21 mouse cellular contexts compared by ENCODE assay signal in the genomic region with DNA sequence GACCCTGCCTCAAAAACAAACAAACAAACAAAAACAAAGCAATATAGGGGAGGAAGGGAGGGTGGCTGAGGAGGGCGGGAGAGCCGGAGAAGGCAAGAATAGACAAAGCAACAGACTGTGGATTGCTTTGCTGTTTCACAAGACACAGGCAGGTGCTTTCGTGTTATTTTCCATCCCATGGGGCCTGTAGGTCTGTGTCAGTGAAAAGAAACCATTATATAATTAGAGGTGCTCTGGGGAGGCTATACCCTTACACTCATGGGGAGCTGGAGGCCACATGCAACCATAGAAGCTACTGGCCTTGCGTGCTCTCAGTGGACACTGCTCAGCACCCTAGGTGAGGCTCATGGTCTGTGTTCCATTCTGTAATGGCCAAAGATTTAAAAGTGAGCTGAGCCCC. TPM values are rescaled to one million over a fixed set of nuclear protein-coding genes. Genes with fewer than 3 reads are reported as not detected.
DNase-seq lines count a peak whose midpoint lies in the region; ATAC-seq lines count a peak whose summit lies in the region.
"Had no signal": no experiment of that assay in that cellular context is flagged by ENCODE, and none has a peak within 500 bp of the region (broad histone marks: within the 10 kb centered on the region; RNA-seq: fewer than 3 reads in every experiment).

No protein-coding gene starts in this region.

- no peaks in the 10 kb centered on the region for H3K4me1 ChIP-seq in embryonic facial prominence, embryonic 14.5 days (ENCODE audit: control insufficient read depth, insufficient read depth, low read length)
- H3K4me1 ChIP-seq in embryonic facial prominence, embryonic 10.5 days: peaks cover 10% of the 10 kb centered on the region
- peaks cover 15% of the 10 kb centered on the region for H3K4me1 ChIP-seq in hindbrain, embryonic 15.5 days (replicated peaks)
- peaks cover 13% of the 10 kb centered on the region for H3K4me1 ChIP-seq in hindbrain, embryonic 12.5 days
- H3K4me1 ChIP-seq in midbrain, embryonic 15.5 days: peaks cover 9% of the 10 kb centered on the region
- H3K4me1 ChIP-seq in midbrain, embryonic 14.5 days (ENCODE audit: control insufficient read depth, insufficient read depth, low read length): peaks cover 13% of the 10 kb centered on the region
- H3K4me1 ChIP-seq in embryonic facial prominence, embryonic 15.5 days: no peaks in the 10 kb centered on the region
- H3K4me1 ChIP-seq: embryonic facial prominence, embryonic 12.5 days had no signal

- no peak overlapping the region for H3K4me2 ChIP-seq in embryonic facial prominence, embryonic 14.5 days (ENCODE audit: low read depth, low read length)
- H3K4me2 ChIP-seq in hindbrain, embryonic 15.5 days: no peak overlapping the region
- no peak overlapping the region for H3K4me2 ChIP-seq in hindbrain, embryonic 12.5 days (replicated peaks)
- H3K4me2 ChIP-seq in midbrain, embryonic 15.5 days: no peak overlapping the region
- H3K4me2 ChIP-seq in midbrain, embryonic 14.5 days (ENCODE audit: low read length): no peak overlapping the region
- no peak overlapping the region for H3K4me2 ChIP-seq in embryonic facial prominence, embryonic 15.5 days (replicated peaks)
- H3K4me2 ChIP-seq: embryonic facial prominence, embryonic 12.5 days had no signal

- no peaks in the 10 kb centered on the region for H3K9me3 ChIP-seq in embryonic facial prominence, embryonic 14.5 days (ENCODE audit: control insufficient read depth, low read length)
- H3K9me3 ChIP-seq in embryonic facial prominence, embryonic 10.5 days: no peaks in the 10 kb centered on the region
- H3K9me3 ChIP-seq in hindbrain, embryonic 15.5 days: no peaks in the 10 kb centered on the region
- no peaks in the 10 kb centered on the region for H3K9me3 ChIP-seq in hindbrain, embryonic 12.5 days (replicated peaks)
- no peaks in the 10 kb centered on the region for H3K9me3 ChIP-seq in midbrain, embryonic 15.5 days
- H3K9me3 ChIP-seq in midbrain, embryonic 14.5 days (ENCODE audit: control insufficient read depth, low read length): no peaks in the 10 kb centered on the region
- H3K9me3 ChIP-seq in embryonic facial prominence, embryonic 15.5 days (replicated peaks): no peaks in the 10 kb centered on the region
- H3K9me3 ChIP-seq: embryonic facial prominence, embryonic 12.5 days had no signal

- H3K9ac ChIP-seq in embryonic facial prominence, embryonic 14.5 days (ENCODE audit: low read depth, low read length): no peak overlapping the region
- H3K9ac ChIP-seq in hindbrain, embryonic 15.5 days: no peak overlapping the region
- no peak overlapping the region for H3K9ac ChIP-seq in hindbrain, embryonic 12.5 days
- no peak overlapping the region for H3K9ac ChIP-seq in midbrain, embryonic 15.5 days
- H3K9ac ChIP-seq in midbrain, embryonic 14.5 days (replicated peaks; ENCODE audit: low read length): no peak overlapping the region
- H3K9ac ChIP-seq in embryonic facial prominence, embryonic 15.5 days: no peak overlapping the region
- H3K9ac ChIP-seq: embryonic facial prominence, embryonic 12.5 days had no signal

- no peak overlapping the region for H3K4me3 ChIP-seq in embryonic facial prominence, embryonic 14.5 days (ENCODE audit: low read depth, low read length)
- no peak overlapping the region for H3K4me3 ChIP-seq in embryonic facial prominence, embryonic 10.5 days
- H3K4me3 ChIP-seq in hindbrain, embryonic 15.5 days: no peak overlapping the region
- no peak overlapping the region for H3K4me3 ChIP-seq in hindbrain, embryonic 12.5 days
- no peak overlapping the region for H3K4me3 ChIP-seq in midbrain, embryonic 15.5 days
- no peak overlapping the region for H3K4me3 ChIP-seq in midbrain, embryonic 14.5 days (replicated peaks; ENCODE audit: low read depth, low read length)
- H3K4me3 ChIP-seq in embryonic facial prominence, embryonic 15.5 days (replicated peaks): no peak overlapping the region
- H3K4me3 ChIP-seq: embryonic facial prominence, embryonic 12.5 days had no signal

- no peak overlapping the region for H3K27ac ChIP-seq in embryonic facial prominence, embryonic 14.5 days (replicated peaks; ENCODE audit: low read depth, low read length)
- H3K27ac ChIP-seq in embryonic facial prominence, embryonic 10.5 days (replicated peaks): no peak overlapping the region
- 0 out of 2 replicates have a peak overlapping the region, but pooled peaks have one; percentile 68 for H3K27ac ChIP-seq in hindbrain, embryonic 15.5 days (replicated peaks)
- H3K27ac ChIP-seq in hindbrain, embryonic 12.5 days: no peak overlapping the region
- H3K27ac ChIP-seq in midbrain, embryonic 15.5 days: peak overlapping the region; percentile 31
- no peak overlapping the region for H3K27ac ChIP-seq in midbrain, embryonic 14.5 days (replicated peaks; ENCODE audit: low read depth, low read length)
- no peak overlapping the region for H3K27ac ChIP-seq in embryonic facial prominence, embryonic 15.5 days (replicated peaks)
- H3K27ac ChIP-seq: embryonic facial prominence, embryonic 12.5 days had no signal

- no peaks in the 10 kb centered on the region for H3K27me3 ChIP-seq in embryonic facial prominence, embryonic 14.5 days (replicated peaks; ENCODE audit: control insufficient read depth, insufficient read depth, low read length)
- no peaks in the 10 kb centered on the region; the same call in 1 of the 2 replicates for H3K27me3 ChIP-seq in embryonic facial prominence, embryonic 10.5 days (replicated peaks; ENCODE audit: low read depth, poor library complexity, severe bottlenecking)
- H3K27me3 ChIP-seq in hindbrain, embryonic 15.5 days: no peaks in the 10 kb centered on the region
- H3K27me3 ChIP-seq in hindbrain, embryonic 12.5 days: no peaks in the 10 kb centered on the region
- H3K27me3 ChIP-seq in midbrain, embryonic 15.5 days (replicated peaks): no peaks in the 10 kb centered on the region
- H3K27me3 ChIP-seq in midbrain, embryonic 14.5 days (ENCODE audit: control insufficient read depth, insufficient read depth, low read length): no peaks in the 10 kb centered on the region
- H3K27me3 ChIP-seq in embryonic facial prominence, embryonic 15.5 days: no peaks in the 10 kb centered on the region
- H3K27me3 ChIP-seq: embryonic facial prominence, embryonic 12.5 days had no signal

- no peaks in the 10 kb centered on the region for H3K36me3 ChIP-seq in embryonic facial prominence, embryonic 14.5 days (ENCODE audit: control insufficient read depth, insufficient read depth, low read length)
- no peaks in the 10 kb centered on the region for H3K36me3 ChIP-seq in embryonic facial prominence, embryonic 10.5 days (replicated peaks)
- no peaks in the 10 kb centered on the region for H3K36me3 ChIP-seq in hindbrain, embryonic 15.5 days
- no peaks in the 10 kb centered on the region for H3K36me3 ChIP-seq in hindbrain, embryonic 12.5 days
- no peaks in the 10 kb centered on the region for H3K36me3 ChIP-seq in midbrain, embryonic 15.5 days (replicated peaks)
- no peaks in the 10 kb centered on the region for H3K36me3 ChIP-seq in midbrain, embryonic 14.5 days (ENCODE audit: control insufficient read depth, insufficient read depth, low read length)
- no peaks in the 10 kb centered on the region for H3K36me3 ChIP-seq in embryonic facial prominence, embryonic 15.5 days
- H3K36me3 ChIP-seq: embryonic facial prominence, embryonic 12.5 days had no signal

- WGBS in embryonic facial prominence, embryonic 14.5 days: 78% methylated on average over 4 of the region's 4 CpGs
- WGBS in embryonic facial prominence, embryonic 10.5 days: 86% methylated on average over 4 of the region's 4 CpGs
- 87% methylated on average over 4 of the region's 4 CpGs for WGBS in hindbrain, embryonic 15.5 days
- WGBS in hindbrain, embryonic 12.5 days: 87% methylated on average over 4 of the region's 4 CpGs
- 95% methylated on average over 4 of the region's 4 CpGs for WGBS in midbrain, embryonic 15.5 days
- WGBS in midbrain, embryonic 14.5 days: 87% methylated on average over 4 of the region's 4 CpGs
- 76% methylated on average over 4 of the region's 4 CpGs for WGBS in embryonic facial prominence, embryonic 15.5 days

- ATAC-seq in embryonic facial prominence, embryonic 14.5 days (ENCODE audit: low read depth): peak; percentile 60; the same call in 1 of the 2 replicates
- ATAC-seq in hindbrain, embryonic 15.5 days (ENCODE audit: low FRiP score, low read depth): no peak
- no peak for ATAC-seq in hindbrain, embryonic 12.5 days (ENCODE audit: low FRiP score)
- no peak for ATAC-seq in midbrain, embryonic 15.5 days (replicated peaks)
- no peak for ATAC-seq in midbrain, embryonic 14.5 days (ENCODE audit: low FRiP score, low TSS enrichment)
- ATAC-seq in embryonic facial prominence, embryonic 15.5 days (ENCODE audit: insufficient number of reproducible peaks, low FRiP score, low TSS enrichment, low read depth): peak; percentile 58; the same call in 1 of the 2 replicates
- ATAC-seq: forebrain, embryonic 14.5 days; forebrain, embryonic 16.5 days had no signal

- DNase-seq in embryonic facial prominence, embryonic 14.5 days (ENCODE audit: low spot score): no peak
- DNase-seq in embryonic facial prominence, embryonic 10.5 days (ENCODE audit: low spot score): no peak
- no peak for DNase-seq in midbrain, embryonic 14.5 days
- no peak for DNase-seq in lung, postnatal 4 days
- DNase-seq: adrenal gland, adult 2 months; adrenal gland, postnatal 10 days; adrenal gland, postnatal 25 days; cerebellum, adult 11 months; cerebellum, adult 8-10 months; cerebellum, adult 9-11 months; cerebellum, postnatal 14 days; cerebellum, postnatal 36 days; embryo, embryonic 11 days had no signal

RNA-seq across cellular contexts. Expression of a gene that starts 6.7 kb away (rescaled TPM):
- 1.4 and 1.7 TPM in 2 replicates for polyA plus RNA-seq in embryonic facial prominence, embryonic 14.5 days (2014; fragmentation: Nextera tagmentation; extraction: Ambion mirVana)
- 1.3 and 5.3 TPM in 2 replicates for polyA plus RNA-seq in embryonic facial prominence, embryonic 10.5 days (2016; fragmentation: Nextera tagmentation; extraction: Ambion mirVana)
- 37.0 and 66.2 TPM in 2 replicates for polyA plus RNA-seq in hindbrain, embryonic 15.5 days (2015; fragmentation: Nextera tagmentation; extraction: Ambion mirVana)
- polyA plus RNA-seq in hindbrain, embryonic 12.5 days (2016; fragmentation: Nextera tagmentation; extraction: Ambion mirVana): 50.6 and 69.9 TPM in 2 replicates
- polyA plus RNA-seq in midbrain, embryonic 15.5 days (2015; fragmentation: Nextera tagmentation; extraction: Ambion mirVana): 44.2 and 61.8 TPM in 2 replicates
- polyA plus RNA-seq in midbrain, embryonic 14.5 days (2014; fragmentation: Nextera tagmentation; extraction: Ambion mirVana): 67.4 and 99.4 TPM in 2 replicates
- 1.6 and 2.3 TPM in 2 replicates for polyA plus RNA-seq in embryonic facial prominence, embryonic 15.5 days (2015; fragmentation: Nextera tagmentation; extraction: Ambion mirVana)
- polyA plus RNA-seq: adrenal gland, adult 2 months; C2C12 had no signal

Comparison
In these comparisons a context has a peak if more than half of its experiments do, and no peak if none do; other contexts are left out.
1. H3K27ac ChIP-seq: peak in hindbrain, embryonic 15.5 days (single experiment) and midbrain, embryonic 15.5 days (single experiment); none in embryonic facial prominence, embryonic 14.5 days (single experiment), embryonic facial prominence, embryonic 10.5 days (single experiment), hindbrain, embryonic 12.5 days (single experiment), midbrain, embryonic 14.5 days (single experiment) and embryonic facial prominence, embryonic 15.5 days (single experiment).
2. ATAC-seq: peak in embryonic facial prominence, embryonic 14.5 days (single experiment) and embryonic facial prominence, embryonic 15.5 days (single experiment); none in hindbrain, embryonic 15.5 days (single experiment), hindbrain, embryonic 12.5 days (single experiment), midbrain, embryonic 15.5 days (single experiment) and midbrain, embryonic 14.5 days (single experiment).